Mouse (Mus musculus) bone marrow macrophage, adult 2 months (primary cell): ENCODE measurements around the gene Klf6.

Source experiments
- CTCF ChIP-seq: IDR thresholded peaks from 2 replicates; pipeline ENCODE4 v1.5.1; 2012; ENCODE audit warnings: low read depth, mild to moderate bottlenecking, low read length, moderate library complexity
- POLR2A ChIP-seq: IDR thresholded peaks from 2 replicates; pipeline ENCODE4 v1.6.1; 2012; ENCODE audit warnings: mild to moderate bottlenecking, low read depth, low read length, borderline replicate concordance

- TF ChIP-seq CTCF (no peak), POLR2A (no peak)
Observed at GRCm38 (mm10) chr13:5878748-5879147, 17.5 kb downstream of the Klf6 start.
